Mouse (Mus musculus) heart, embryonic 11.5 days (tissue): ENCODE measurements around the gene Dcaf17. TPM values are rescaled to one million over a fixed set of nuclear protein-coding genes. Genes with fewer than 3 reads are reported as not detected.

Source experiments
- ATAC-seq: fragments of 200-750 bp; cut with Nextera tagmentation; replicated peaks from 2 replicates; pipeline ENCODE4 v1.8.0; 2017; ENCODE audit warnings: moderate library complexity; ENCODE audit not compliant: insufficient number of reproducible peaks, low FRiP score, low TSS enrichment
- H3K27ac ChIP-seq: fragments of 300-500 bp; sonication (generic); 2 replicates; pipeline ENCODE4 v1.5.1; 2014; ENCODE audit warnings: mild to moderate bottlenecking, low read depth, low read length
- H3K27me3 ChIP-seq: fragments of 300-500 bp; sonication (generic); 2 replicates; pipeline ENCODE4 v1.6.1; 2014; ENCODE audit warnings: mild to moderate bottlenecking, low read length, mixed read lengths; ENCODE audit not compliant: control insufficient read depth, insufficient read depth
- H3K36me3 ChIP-seq: fragments of 300-500 bp; sonication (generic); 2 replicates; pipeline ENCODE4 v1.6.1; 2014; ENCODE audit warnings: mild to moderate bottlenecking, low read length, moderate library complexity, mixed read lengths; ENCODE audit not compliant: control insufficient read depth, insufficient read depth
- H3K4me1 ChIP-seq: fragments of 300-500 bp; sonication (generic); 2 replicates; pipeline ENCODE4 v1.6.1; 2014; ENCODE audit warnings: low read length; ENCODE audit not compliant: control insufficient read depth, insufficient read depth
- H3K4me2 ChIP-seq: fragments of 300-500 bp; sonication (generic); 2 replicates; pipeline ENCODE4 v1.6.1; 2014; ENCODE audit warnings: mild to moderate bottlenecking, moderate library complexity
- H3K4me3 ChIP-seq: fragments of 300-500 bp; sonication (generic); 2 replicates; pipeline ENCODE4 v1.5.1; 2014; ENCODE audit warnings: low read depth, low read length
- H3K9ac ChIP-seq: fragments of 300-500 bp; sonication (generic); 2 replicates; pipeline ENCODE4 v1.6.1; 2014; ENCODE audit warnings: mild to moderate bottlenecking, low read depth, low read length, moderate library complexity
- H3K9me3 ChIP-seq: fragments of 300-500 bp; sonication (generic); replicated peaks from 2 replicates; pipeline ENCODE4 v1.6.1; 2016; ENCODE audit warnings: low read length; ENCODE audit not compliant: control insufficient read depth
- WGBS: fragments of 180-500 bp; shearing (Covaris S2); extraction: QIAGEN DNeasy Blood & Tissue Kit; methylation state at CpG from one replicate; pipeline ENCODE4 v1.1.7; 2014; ENCODE audit not compliant: insufficient replicate concordance; 5-methylcytosine and 5-hydroxymethylcytosine counted together
- polyA plus RNA-seq: library from polyadenylated mRNA; unstranded; fragments of >200 nt; fragmentation: Nextera tagmentation; extraction: Ambion mirVana; gene quantifications from 2 replicates; pipeline ENCODE4 v1.2.1, GENCODE M21; 2014

Dcaf17 gene
- polyA plus RNA-seq, 1 experiment from 2014 or later: 18.1 TPM

GRCm38 (mm10) chr2:71134836-71135235, 79.7 kb downstream of the Dcaf17 start:
- Histone ChIP-seq H3K36me3 (no peaks in the 10 kb centered on the region), H3K27ac (no peak overlapping the region), H3K9me3 (no peaks in the 10 kb centered on the region), H3K9ac (no peak overlapping the region), H3K4me3 (no peak overlapping the region), H3K4me2 (no peak overlapping the region), H3K27me3 (no peaks in the 10 kb centered on the region), H3K4me1 (no peaks in the 10 kb centered on the region)
- no peak for ATAC-seq
- WGBS: 67% methylated on average over 5 of the region's 5 CpGs

- Histone ChIP-seq H3K27ac (no peak overlapping the region), H3K4me3 (no peak overlapping the region), H3K9me3 (no peaks in the 10 kb centered on the region), H3K36me3 (no peaks in the 10 kb centered on the region), H3K9ac (no peak overlapping the region), H3K4me2 (no peak overlapping the region), H3K27me3 (no peaks in the 10 kb centered on the region), H3K4me1 (no peaks in the 10 kb centered on the region)
- 58% methylated on average over 4 of the region's 4 CpGs for WGBS
- ATAC-seq: no peak
These were observed 85.5 kb downstream of the Dcaf17 start for GRCm38 (mm10) chr2:71140622-71141021.

DNA sequence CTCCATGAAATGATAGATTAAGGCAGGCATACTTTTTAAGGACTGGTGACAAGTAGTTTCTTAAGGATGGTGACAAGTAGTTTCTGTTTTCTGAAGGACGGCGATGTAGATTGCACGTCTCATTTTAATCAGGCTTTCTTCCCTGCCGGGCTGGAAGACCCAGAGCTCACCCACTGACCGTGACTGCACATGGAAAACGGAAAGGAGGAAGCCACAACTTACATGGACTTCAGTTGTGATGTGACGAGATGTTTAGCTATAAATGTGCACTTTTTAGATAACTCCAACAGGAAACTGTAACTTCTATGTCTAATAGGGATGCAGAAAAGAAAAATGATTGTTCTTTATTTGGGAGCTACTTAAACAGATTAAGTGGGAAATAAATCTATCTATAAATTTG, 87.3 kb downstream of the Dcaf17 start:
- ATAC-seq: no peak
- Histone ChIP-seq H3K4me1 (no peaks in the 10 kb centered on the region), H3K9ac (no peak overlapping the region), H3K27me3 (no peaks in the 10 kb centered on the region), H3K36me3 (no peaks in the 10 kb centered on the region), H3K27ac (no peak overlapping the region), H3K4me3 (no peak overlapping the region), H3K9me3 (no peaks in the 10 kb centered on the region), H3K4me2 (no peak overlapping the region)
- WGBS: 47% methylated on average over 7 of the region's 7 CpGs

- no peaks in the 10 kb centered on the region for H3K36me3 ChIP-seq
- H3K4me3 ChIP-seq: no peak overlapping the region
- H3K4me2 ChIP-seq: no peak overlapping the region
- H3K27ac ChIP-seq: no peak overlapping the region
- no peak for ATAC-seq
- H3K9me3 ChIP-seq: no peaks in the 10 kb centered on the region
- no peak overlapping the region for H3K9ac ChIP-seq
- no peaks in the 10 kb centered on the region for H3K27me3 ChIP-seq
- no peaks in the 10 kb centered on the region; the same call in 1 of the 2 replicates for H3K4me1 ChIP-seq
- WGBS: 73% methylated on average over 4 of the region's 4 CpGs
These were observed 90.7 kb downstream of the Dcaf17 start for GRCm38 (mm10) chr2:71145853-71146252.

- H3K4me3 ChIP-seq: no peak overlapping the region
- H3K9me3 ChIP-seq: no peaks in the 10 kb centered on the region
- H3K4me2 ChIP-seq: no peak overlapping the region
- H3K27ac ChIP-seq: no peak overlapping the region
- H3K27me3 ChIP-seq: no peaks in the 10 kb centered on the region
- no peak overlapping the region for H3K9ac ChIP-seq
- no peaks in the 10 kb centered on the region for H3K36me3 ChIP-seq
- 21% methylated on average over 3 of the region's 3 CpGs for WGBS
- no peaks in the 10 kb centered on the region; the same call in 1 of the 2 replicates for H3K4me1 ChIP-seq
- no peak for ATAC-seq
These were observed 91.1 kb downstream of the Dcaf17 start for GRCm38 (mm10) chr2:71146266-71146665.

DNA sequence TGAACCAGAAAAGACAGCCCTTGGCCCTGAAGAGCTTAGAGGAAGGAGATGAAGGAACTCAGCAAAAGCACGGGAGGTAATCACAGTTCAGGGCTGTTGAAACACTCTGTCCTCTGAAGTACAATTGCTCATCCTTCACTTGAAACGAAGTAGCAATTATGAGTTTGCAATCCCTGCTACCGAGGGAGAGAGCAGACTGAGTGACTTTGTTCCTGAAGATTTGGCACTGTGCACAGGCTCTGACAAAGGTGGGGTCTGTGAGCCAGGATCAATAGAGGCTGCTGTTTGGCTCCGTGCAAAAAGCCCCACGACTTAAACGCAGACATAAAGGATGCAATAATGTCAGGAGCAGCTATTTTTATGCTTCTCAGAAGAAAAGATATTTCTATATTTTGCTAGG, 92.7 kb downstream of the Dcaf17 start:
- no peak overlapping the region for H3K9ac ChIP-seq
- H3K27me3 ChIP-seq: no peaks in the 10 kb centered on the region
- WGBS: 63% methylated on average over 6 of the region's 6 CpGs
- no peak overlapping the region for H3K4me2 ChIP-seq
- no peaks in the 10 kb centered on the region for H3K36me3 ChIP-seq
- H3K4me1 ChIP-seq: no peaks in the 10 kb centered on the region; the same call in 1 of the 2 replicates
- H3K27ac ChIP-seq: no peak overlapping the region
- no peak overlapping the region for H3K4me3 ChIP-seq
- ATAC-seq: no peak
- no peaks in the 10 kb centered on the region for H3K9me3 ChIP-seq

Other genes starting within 250 kb of the Dcaf17 start
- gene Tlk1, start 229.6 kb upstream of the Dcaf17 start, polyA plus RNA-seq: 34.2 and 39.4 TPM in 2 replicates
- 13.6 and 15.5 TPM in 2 replicates for gene Mettl8, start 255 bp downstream of the Dcaf17 start, polyA plus RNA-seq
- gene Cybrd1, start 62.6 kb downstream of the Dcaf17 start, polyA plus RNA-seq: 0.74 and 1.2 TPM in 2 replicates
- gene Dync1i2, start 156.4 kb downstream of the Dcaf17 start, polyA plus RNA-seq: 78.5 and 105 TPM in 2 replicates